Mouse (Mus musculus): Measurements from ENCODE around the gene Gm26602.

GRCm38 (mm10) chr10:79940749-79941148 is 30.1 kb downstream of the Gm26602 start:
- TF ChIP-seq CTCF (IDR thresholded peaks at IDR 0.05) (no peak), EP300 (IDR thresholded peaks at IDR 0.05) (no peak)

Measured in lung, postnatal 0 days (tissue).